Mouse (Mus musculus) liver, embryonic 13.5 days (tissue): ENCODE data around the gene Slc24a2. TPM values are rescaled to one million over a fixed set of nuclear protein-coding genes. Genes with fewer than 3 reads are reported as not detected.

Experiments used
- ATAC-seq: fragments of 200-750 bp; cut with Nextera tagmentation; 2 replicates; pipeline ENCODE4 v1.8.0; 2017; ENCODE audit warnings: low read depth, mild to moderate bottlenecking, moderate number of reproducible peaks, moderate library complexity
- DNase-seq: peaks from one replicate; pipeline ENCODE4 v3.0.0; 2022
- H3K27ac ChIP-seq: fragments of 300-500 bp; sonication (generic); 2 replicates; pipeline ENCODE4 v1.5.1; 2015; ENCODE audit warnings: moderate library complexity, mild to moderate bottlenecking, inconsistent platforms
- H3K27me3 ChIP-seq: fragments of 300-500 bp; sonication (generic); 2 replicates; pipeline ENCODE4 v1.6.1; 2015; ENCODE audit warnings: mild to moderate bottlenecking, inconsistent platforms
- H3K36me3 ChIP-seq: fragments of 300-500 bp; sonication (generic); 2 replicates; pipeline ENCODE4 v1.6.1; 2015; ENCODE audit warnings: mild to moderate bottlenecking, inconsistent platforms
- H3K4me1 ChIP-seq: fragments of 300-500 bp; sonication (generic); replicated peaks from 2 replicates; pipeline ENCODE4 v1.6.1; 2015; ENCODE audit warnings: inconsistent platforms
- H3K4me2 ChIP-seq: fragments of 300-500 bp; sonication (generic); 2 replicates; pipeline ENCODE4 v1.6.1; 2015; ENCODE audit warnings: inconsistent platforms, mild to moderate bottlenecking, moderate library complexity
- H3K4me3 ChIP-seq: fragments of 300-500 bp; sonication (generic); replicated peaks from 2 replicates; pipeline ENCODE4 v1.5.1; 2015; ENCODE audit warnings: mild to moderate bottlenecking, inconsistent platforms
- H3K9ac ChIP-seq: fragments of 300-500 bp; sonication (generic); 2 replicates; pipeline ENCODE4 v1.6.1; 2015; ENCODE audit warnings: mild to moderate bottlenecking, inconsistent platforms
- H3K9me3 ChIP-seq: fragments of 300-500 bp; sonication (generic); replicated peaks from 2 replicates; pipeline ENCODE4 v1.6.1; 2016; ENCODE audit warnings: inconsistent platforms
- WGBS: fragments of 180-500 bp; shearing (Covaris S2); methylation state at CpG from one replicate; pipeline ENCODE4 v1.1.7; 2015; ENCODE audit not compliant: insufficient replicate concordance; 5-methylcytosine and 5-hydroxymethylcytosine counted together
- polyA plus RNA-seq: library from polyadenylated mRNA; unstranded; fragments of >200 nt; fragmentation: Nextera tagmentation; extraction: Ambion mirVana; gene quantifications from 2 replicates; pipeline ENCODE4 v1.2.1, GENCODE M21; 2015

The Slc24a2 gene
- polyA plus RNA-seq, 1 experiment from 2014 or later = not detected

GRCm38 (mm10) chr4:87068121-87068520 is 162.2 kb downstream of the Slc24a2 start:
- no peaks in the 10 kb centered on the region for H3K9me3 ChIP-seq
- no peak overlapping the region for H3K4me2 ChIP-seq
- H3K9ac ChIP-seq = no peak overlapping the region
- H3K4me3 ChIP-seq = no peak overlapping the region
- H3K4me1 ChIP-seq = no peaks in the 10 kb centered on the region
- no peaks in the 10 kb centered on the region for H3K36me3 ChIP-seq
- H3K27ac ChIP-seq = no peak overlapping the region
- H3K27me3 ChIP-seq = no peaks in the 10 kb centered on the region
- no peak for DNase-seq
- WGBS = 48% methylated on average over 3 of the region's 3 CpGs
- no peak for ATAC-seq

- Histone ChIP-seq H3K9me3 (no peaks in the 10 kb centered on the region), H3K4me1 (no peaks in the 10 kb centered on the region), H3K4me2 (no peak overlapping the region), H3K36me3 (no peaks in the 10 kb centered on the region), H3K27me3 (no peaks in the 10 kb centered on the region), H3K4me3 (no peak overlapping the region), H3K9ac (no peak overlapping the region), H3K27ac (no peak overlapping the region)
- DNase-seq (no peak), ATAC-seq (no peak)
- WGBS = 67% methylated on average over 5 of the region's 5 CpGs
Measured at GRCm38 (mm10) chr4:87065227-87065626, 165.1 kb downstream of the Slc24a2 start.

- H3K27me3 ChIP-seq = no peaks in the 10 kb centered on the region
- no peak for ATAC-seq
- H3K4me1 ChIP-seq = no peaks in the 10 kb centered on the region
- no peak overlapping the region for H3K4me3 ChIP-seq
- no peak for DNase-seq
- 89% methylated on average over 2 of the region's 2 CpGs for WGBS
- H3K4me2 ChIP-seq = no peak overlapping the region
- no peaks in the 10 kb centered on the region for H3K36me3 ChIP-seq
- H3K9ac ChIP-seq = no peak overlapping the region
- H3K9me3 ChIP-seq = no peaks in the 10 kb centered on the region
- no peak overlapping the region for H3K27ac ChIP-seq
Measured at GRCm38 (mm10) chr4:87064561-87064960, 165.7 kb downstream of the Slc24a2 start.

- H3K27ac ChIP-seq = no peak overlapping the region
- no peak overlapping the region for H3K4me2 ChIP-seq
- H3K4me3 ChIP-seq = no peak overlapping the region
- no peak overlapping the region for H3K9ac ChIP-seq
- no peak for DNase-seq
- no peaks in the 10 kb centered on the region for H3K36me3 ChIP-seq
- no peaks in the 10 kb centered on the region for H3K9me3 ChIP-seq
- H3K4me1 ChIP-seq = no peaks in the 10 kb centered on the region
- 50% methylated on average over 6 of the region's 6 CpGs for WGBS
- no peaks in the 10 kb centered on the region for H3K27me3 ChIP-seq
- ATAC-seq = no peak
Measured at GRCm38 (mm10) chr4:87062771-87063253, 167.5 kb downstream of the Slc24a2 start.

- no peak for ATAC-seq
Measured at GRCm38 (mm10) chr4:87061696-87062095, 168.6 kb downstream of the Slc24a2 start.

GRCm38 (mm10) chr4:87057572-87057971 is 172.7 kb downstream of the Slc24a2 start:
- no peak for ATAC-seq
- DNase-seq = no peak
- Histone ChIP-seq H3K4me1 (no peaks in the 10 kb centered on the region), H3K9ac (no peak overlapping the region), H3K9me3 (no peaks in the 10 kb centered on the region), H3K27ac (no peak overlapping the region), H3K27me3 (no peaks in the 10 kb centered on the region), H3K4me2 (no peak overlapping the region), H3K4me3 (no peak overlapping the region), H3K36me3 (no peaks in the 10 kb centered on the region)
- WGBS = 53% methylated on average over 3 of the region's 3 CpGs

More at GRCm38 (mm10) chr4:87061696-87062095, 168.6 kb downstream of the Slc24a2 start:
- Histone ChIP-seq H3K4me3 (no peak overlapping the region), H3K9me3 (no peaks in the 10 kb centered on the region), H3K27me3 (no peaks in the 10 kb centered on the region), H3K4me1 (no peaks in the 10 kb centered on the region), H3K4me2 (no peak overlapping the region), H3K36me3 (no peaks in the 10 kb centered on the region), H3K27ac (no peak overlapping the region), H3K9ac (no peak overlapping the region)
- DNase-seq = no peak
- 66% methylated on average over 2 of the region's 2 CpGs for WGBS

- Histone ChIP-seq H3K27ac (no peak overlapping the region), H3K4me3 (no peak overlapping the region), H3K4me2 (no peak overlapping the region), H3K9ac (no peak overlapping the region), H3K9me3 (no peaks in the 10 kb centered on the region), H3K36me3 (no peaks in the 10 kb centered on the region), H3K4me1 (no peaks in the 10 kb centered on the region), H3K27me3 (no peaks in the 10 kb centered on the region)
- no peak for DNase-seq
- no peak for ATAC-seq
- 45% methylated on average over 7 of the region's 7 CpGs for WGBS
Measured at GRCm38 (mm10) chr4:87055768-87056167, 174.5 kb downstream of the Slc24a2 start.

GRCm38 (mm10) chr4:87052881-87053280 is 177.4 kb downstream of the Slc24a2 start:
- H3K9ac ChIP-seq = no peak overlapping the region
- no peak overlapping the region for H3K27ac ChIP-seq
- DNase-seq (no peak), ATAC-seq (no peak)
- H3K4me3 ChIP-seq = no peak overlapping the region
- WGBS = 80% methylated on average over 5 of the region's 5 CpGs
- H3K27me3 ChIP-seq = no peaks in the 10 kb centered on the region
- no peak overlapping the region for H3K4me2 ChIP-seq
- H3K4me1 ChIP-seq = no peaks in the 10 kb centered on the region
- no peaks in the 10 kb centered on the region for H3K36me3 ChIP-seq
- no peaks in the 10 kb centered on the region for H3K9me3 ChIP-seq

GRCm38 (mm10) chr4:87049061-87049460 is 181.2 kb downstream of the Slc24a2 start:
- no peak overlapping the region for H3K4me2 ChIP-seq
- no peak for DNase-seq
- H3K9ac ChIP-seq = no peak overlapping the region
- no peak overlapping the region for H3K4me3 ChIP-seq
- H3K27ac ChIP-seq = no peak overlapping the region
- H3K27me3 ChIP-seq = no peaks in the 10 kb centered on the region
- no peaks in the 10 kb centered on the region for H3K36me3 ChIP-seq
- H3K4me1 ChIP-seq = no peaks in the 10 kb centered on the region
- H3K9me3 ChIP-seq = no peaks in the 10 kb centered on the region
- WGBS = 58% methylated on average over 3 of the region's 3 CpGs
- ATAC-seq = no peak

- H3K27me3 ChIP-seq = no peaks in the 10 kb centered on the region
- DNase-seq (no peak), ATAC-seq (no peak)
- H3K27ac ChIP-seq = no peak overlapping the region
- no peak overlapping the region for H3K9ac ChIP-seq
- no peaks in the 10 kb centered on the region for H3K9me3 ChIP-seq
- H3K36me3 ChIP-seq = no peaks in the 10 kb centered on the region
- H3K4me3 ChIP-seq = no peak overlapping the region
- H3K4me1 ChIP-seq = no peaks in the 10 kb centered on the region
- 56% methylated on average over 2 of the region's 2 CpGs for WGBS
- no peak overlapping the region for H3K4me2 ChIP-seq
Measured at GRCm38 (mm10) chr4:87047131-87047530, 183.1 kb downstream of the Slc24a2 start.

- WGBS = 77% methylated on average over 9 of the region's 9 CpGs
- Histone ChIP-seq H3K4me2 (no peak overlapping the region), H3K27ac (no peak overlapping the region), H3K4me3 (no peak overlapping the region), H3K27me3 (no peaks in the 10 kb centered on the region), H3K9ac (no peak overlapping the region), H3K4me1 (no peaks in the 10 kb centered on the region), H3K36me3 (no peaks in the 10 kb centered on the region), H3K9me3 (no peaks in the 10 kb centered on the region)
- ATAC-seq (no peak), DNase-seq (no peak)
Measured at GRCm38 (mm10) chr4:87043296-87043695, 187.0 kb downstream of the Slc24a2 start.

GRCm38 (mm10) chr4:87041412-87041997 is 188.8 kb downstream of the Slc24a2 start:
- Histone ChIP-seq H3K9me3 (no peaks in the 10 kb centered on the region), H3K4me1 (no peaks in the 10 kb centered on the region), H3K36me3 (no peaks in the 10 kb centered on the region), H3K9ac (no peak overlapping the region), H3K27ac (no peak overlapping the region), H3K27me3 (no peaks in the 10 kb centered on the region), H3K4me3 (no peak overlapping the region), H3K4me2 (no peak overlapping the region)
- DNase-seq = no peak
- ATAC-seq = no peak
- 61% methylated on average over 7 of the region's 7 CpGs for WGBS
